Mouse (Mus musculus) erythroblast, embryonic 14.5 days (primary cell): ENCODE results near the gene Nim1k.

ENCODE experiments used
- GATA1 ChIP-seq: IDR thresholded peaks from 2 replicates; pipeline ENCODE4 v1.6.1; 2012; ENCODE audit warnings: low read length, inconsistent platforms, mixed read lengths
- TAL1 ChIP-seq: IDR thresholded peaks from 3 replicates; pipeline ENCODE4 v1.6.1; 2012; ENCODE audit warnings: low read length, inconsistent platforms, mixed read lengths

DNA sequence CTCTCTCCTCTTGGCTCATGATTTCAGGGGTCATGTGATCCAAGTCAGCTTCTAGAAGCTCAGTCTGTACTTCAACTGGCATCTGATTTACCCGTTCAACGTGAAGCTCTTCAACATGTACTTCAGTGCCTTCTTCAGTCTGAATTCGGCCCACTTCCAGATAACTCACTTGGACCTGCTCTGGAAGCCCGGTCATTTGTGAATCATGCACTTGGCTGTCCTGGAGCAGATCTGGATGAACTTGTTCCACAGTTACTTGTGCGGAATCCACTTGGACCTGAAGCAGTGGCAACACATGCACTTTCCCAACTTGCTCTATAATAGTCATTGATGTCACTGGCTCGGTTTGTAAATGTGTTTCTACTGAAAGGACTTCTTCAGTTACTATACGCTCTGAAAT lies 10.8 kb upstream of the Nim1k start:
- TF ChIP-seq GATA1 (no peak), TAL1 (no peak)
